Mouse (Mus musculus) ES-CJ7 (cell line): ENCODE measurements around the gene Spsb1.

Experiments used
- DNase-seq: peaks from one replicate; pipeline ENCODE4 v3.0.0; 2011; ENCODE audit warnings: low read depth, low spot score

The Spsb1 gene

GRCm38 (mm10) chr4:149886298-149887271 lies 68.3 kb downstream of the Spsb1 start:
- DNase-seq = no peak

- DNase-seq = no peak
These were observed 70.9 kb downstream of the Spsb1 start for GRCm38 (mm10) chr4:149883990-149884389.

DNA sequence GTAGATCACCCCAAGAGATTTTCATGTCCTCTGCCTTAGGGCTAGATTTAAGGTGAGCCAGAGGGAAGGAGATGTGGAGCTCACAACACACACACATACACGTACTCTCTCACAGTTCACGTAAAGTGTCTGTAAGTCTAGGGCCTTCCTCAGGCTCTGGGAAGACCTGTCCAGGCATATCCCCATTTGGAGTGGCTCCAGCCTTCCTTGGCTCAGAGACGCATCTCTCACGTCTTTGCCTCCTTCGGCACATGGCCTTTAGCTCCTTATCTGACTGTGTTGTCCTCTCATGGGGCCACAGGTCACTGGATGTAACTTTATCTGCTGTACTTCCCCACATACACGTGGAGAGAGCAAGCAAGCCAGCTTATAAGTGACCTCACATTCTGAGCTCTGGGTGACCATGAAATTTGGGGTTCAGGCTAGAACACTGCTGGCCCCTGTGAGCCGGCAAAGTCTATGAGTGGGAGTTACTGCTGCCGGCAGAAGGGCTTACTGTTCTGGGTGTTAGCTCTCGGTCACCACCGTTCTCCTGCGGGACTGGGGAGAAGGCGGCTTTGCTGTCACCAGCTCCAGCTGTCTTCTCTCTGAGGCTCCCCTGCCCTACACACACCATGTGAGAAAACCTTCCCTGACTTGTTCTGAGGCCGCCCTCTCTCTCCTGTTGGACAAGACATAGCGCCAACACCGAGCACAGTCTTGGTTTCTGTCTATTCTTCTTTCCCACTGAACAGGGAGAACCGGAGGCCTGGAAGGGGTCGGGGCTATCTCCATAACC lies 72.5 kb downstream of the Spsb1 start:
- no peak for DNase-seq

DNA sequence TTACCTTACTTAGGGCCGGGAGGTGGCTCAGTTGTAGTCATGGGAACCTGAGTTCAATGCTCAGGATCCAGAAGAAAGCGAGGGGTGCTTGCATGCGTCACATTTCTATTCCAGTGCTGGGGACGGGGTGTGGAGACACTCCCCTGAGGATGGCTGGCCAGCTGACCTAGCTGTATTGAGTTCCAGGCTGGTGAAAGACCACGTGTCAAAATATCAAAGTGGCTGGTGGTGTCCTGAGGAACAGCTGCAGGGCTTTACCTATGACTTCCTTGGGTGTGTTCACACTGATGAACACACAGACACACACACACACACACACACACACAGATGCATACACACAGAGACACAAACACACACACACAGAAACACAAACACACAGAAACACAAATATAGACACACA lies 73.9 kb downstream of the Spsb1 start:
- no peak for DNase-seq

GRCm38 (mm10) chr4:149879980-149880379 lies 74.9 kb downstream of the Spsb1 start:
- DNase-seq = no peak

DNA sequence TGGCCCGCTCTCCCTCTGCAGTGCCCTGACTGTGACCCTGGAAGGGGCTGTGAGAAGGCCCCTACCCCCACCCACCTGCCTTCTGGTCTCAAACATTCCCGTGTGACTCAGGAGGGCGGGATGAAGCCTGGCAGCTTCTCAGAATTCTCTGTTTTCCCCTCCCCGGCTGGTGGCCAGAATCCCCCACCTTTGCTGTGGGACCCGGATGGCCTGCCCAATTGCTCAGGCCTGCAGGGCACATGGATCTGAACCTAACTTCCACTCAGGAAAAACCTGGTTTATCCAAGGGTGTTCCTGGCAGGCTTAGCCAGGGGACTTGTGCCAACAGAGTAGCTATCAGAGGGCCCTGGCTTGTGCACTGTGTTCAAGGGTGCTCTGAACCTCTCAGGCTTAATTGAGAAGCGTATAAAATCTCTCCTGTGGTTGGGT lies 76.8 kb downstream of the Spsb1 start:
- DNase-seq = no peak

DNA sequence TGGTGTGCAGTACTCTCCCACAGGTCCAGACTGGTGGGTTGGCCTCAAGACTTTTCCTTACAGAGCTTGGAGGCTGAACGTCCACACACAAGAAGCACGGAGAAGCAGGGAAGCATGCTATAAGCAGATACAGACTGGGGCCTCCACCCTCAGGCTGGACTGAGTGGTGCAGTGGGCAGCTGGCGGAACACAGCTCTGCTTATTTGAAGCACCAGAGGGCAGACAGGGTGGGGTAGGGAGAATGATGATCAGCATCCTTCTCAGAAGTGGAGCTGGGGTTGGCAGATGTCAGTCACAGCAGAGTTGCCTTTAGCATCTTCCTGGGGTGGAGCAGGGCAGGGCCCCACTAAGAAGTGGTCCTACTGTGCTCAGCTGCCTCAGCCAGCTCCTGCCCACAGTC lies 77.6 kb downstream of the Spsb1 start:
- no peak for DNase-seq

- DNase-seq = no peak
These were observed 78.1 kb downstream of the Spsb1 start for GRCm38 (mm10) chr4:149876761-149877160.

- DNase-seq = no peak
These were observed 78.8 kb downstream of the Spsb1 start for GRCm38 (mm10) chr4:149875986-149876501.

DNA sequence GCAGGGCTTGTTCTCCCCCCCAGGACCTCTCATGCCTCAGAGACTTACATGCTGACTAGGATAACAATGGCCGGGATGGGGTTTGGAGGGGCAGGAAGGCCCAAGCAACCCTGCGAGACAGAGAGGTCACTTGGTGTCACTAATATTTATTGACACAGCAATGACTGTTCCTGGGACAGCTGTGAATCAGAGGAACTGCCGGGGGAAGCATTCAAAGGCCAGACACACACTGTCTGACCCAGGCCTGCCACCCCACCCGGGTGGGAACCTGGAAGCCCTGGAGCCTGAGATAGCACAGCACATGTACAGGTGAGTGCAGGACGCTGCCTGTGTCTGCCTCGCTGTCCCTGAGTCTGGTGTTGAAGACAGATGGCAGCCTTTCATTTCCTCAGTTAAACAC lies 79.5 kb downstream of the Spsb1 start:
- DNase-seq = no peak

DNA sequence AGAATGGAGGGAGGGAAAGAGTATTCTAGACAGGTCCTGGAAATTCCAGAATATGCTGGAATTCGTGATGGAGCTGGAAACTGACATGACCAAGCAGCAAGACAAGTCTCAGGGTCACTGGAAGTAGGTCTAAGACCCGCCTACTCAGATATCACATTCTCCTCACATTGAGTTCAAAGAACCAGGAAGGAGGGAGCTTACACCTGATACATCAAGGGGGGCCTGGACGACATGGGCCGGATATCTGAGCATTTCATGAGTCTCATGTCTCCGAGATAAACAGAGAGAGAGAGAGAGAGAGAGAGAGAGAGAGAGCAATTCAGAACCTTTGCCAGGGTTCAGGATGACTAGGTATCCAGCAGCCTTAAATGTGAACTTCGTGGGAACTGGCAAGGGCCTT lies 82.6 kb downstream of the Spsb1 start:
- no peak for DNase-seq

- no peak for DNase-seq
These were observed 83.3 kb downstream of the Spsb1 start for GRCm38 (mm10) chr4:149871582-149871981.

GRCm38 (mm10) chr4:149871014-149871413 lies 83.8 kb downstream of the Spsb1 start:
- DNase-seq = no peak

DNA sequence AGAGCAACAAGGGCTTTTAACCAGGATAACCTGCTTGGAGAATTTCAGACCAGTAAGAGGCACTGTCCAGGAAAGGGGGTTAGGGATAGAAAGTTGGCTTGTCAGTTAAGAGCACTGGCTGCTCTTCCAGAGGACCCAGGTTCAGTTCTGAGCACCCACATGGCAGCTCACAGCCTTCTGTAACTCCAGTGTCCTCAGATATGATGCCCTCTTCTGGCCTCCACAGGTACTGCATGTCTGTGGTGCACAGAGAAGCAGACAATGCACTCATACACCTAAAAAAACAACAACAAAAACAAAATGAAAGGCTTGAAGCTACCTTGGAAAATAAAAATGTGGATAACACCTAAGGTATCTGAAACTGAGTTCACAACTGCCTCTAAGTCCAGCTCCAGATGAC lies 84.4 kb downstream of the Spsb1 start:
- peak; percentile 65 for DNase-seq

DNA sequence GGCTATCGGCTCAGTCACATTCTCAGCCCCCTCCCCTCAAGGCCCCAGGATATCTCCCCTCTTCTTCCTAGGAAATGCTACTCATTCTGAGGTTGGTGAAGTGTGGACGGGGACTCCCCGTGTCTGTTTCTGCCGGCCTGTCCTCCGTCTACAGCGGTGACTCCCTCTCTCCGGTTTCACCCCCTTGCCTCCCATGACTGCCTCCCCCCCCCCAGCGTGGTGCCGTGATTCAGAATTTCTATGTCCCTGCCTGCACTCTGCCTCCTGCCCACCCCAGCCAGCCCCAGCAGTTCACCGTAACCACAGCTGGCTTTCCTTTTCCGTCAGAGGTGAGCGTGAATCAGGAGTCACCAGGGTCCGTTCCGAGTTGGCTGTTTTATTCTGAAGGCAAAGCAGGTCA lies 86.1 kb downstream of the Spsb1 start:
- no peak for DNase-seq

- no peak for DNase-seq
These were observed 86.8 kb downstream of the Spsb1 start for GRCm38 (mm10) chr4:149868009-149868408.

- no peak for DNase-seq
These were observed 87.5 kb downstream of the Spsb1 start for GRCm38 (mm10) chr4:149867351-149867750.

- DNase-seq = no peak
These were observed 90.4 kb downstream of the Spsb1 start for GRCm38 (mm10) chr4:149864395-149864794.

GRCm38 (mm10) chr4:149863522-149863921 lies 91.3 kb downstream of the Spsb1 start:
- no peak for DNase-seq

- DNase-seq = no peak
These were observed 94.5 kb downstream of the Spsb1 start for GRCm38 (mm10) chr4:149860393-149860792.

GRCm38 (mm10) chr4:149858584-149858983 lies 96.3 kb downstream of the Spsb1 start:
- no peak for DNase-seq

GRCm38 (mm10) chr4:149858097-149858496 lies 96.7 kb downstream of the Spsb1 start:
- no peak for DNase-seq
